Mouse (Mus musculus) gastrocnemius, adult 8-10 months (tissue): ENCODE data around the gene Hmgb2. TPM values are rescaled to one million over a fixed set of nuclear protein-coding genes. Genes with fewer than 3 reads are reported as not detected.

Experiments
- DNase-seq, 2 experiments: peaks; one replicate each; pipeline ENCODE4 v3.0.0; 2022; ENCODE audit warnings: low spot score in 2 of 2
- total RNA-seq, 4 experiments: library from RNA; stranded (reverse); gene quantifications; 2 replicates each; pipeline ENCODE4 v1.2.4; 2022

The Hmgb2 gene
- total RNA-seq, 4 experiments from 2014 or later: 2.5 to 6.5 (median 4.8) TPM

- no peak for DNase-seq
Measured at GRCm38 (mm10) chr8:57552102-57553032, 40.7 kb downstream of the Hmgb2 start.

GRCm38 (mm10) chr8:57560926-57561325 is 49.2 kb downstream of the Hmgb2 start:
- DNase-seq: no peak

DNA sequence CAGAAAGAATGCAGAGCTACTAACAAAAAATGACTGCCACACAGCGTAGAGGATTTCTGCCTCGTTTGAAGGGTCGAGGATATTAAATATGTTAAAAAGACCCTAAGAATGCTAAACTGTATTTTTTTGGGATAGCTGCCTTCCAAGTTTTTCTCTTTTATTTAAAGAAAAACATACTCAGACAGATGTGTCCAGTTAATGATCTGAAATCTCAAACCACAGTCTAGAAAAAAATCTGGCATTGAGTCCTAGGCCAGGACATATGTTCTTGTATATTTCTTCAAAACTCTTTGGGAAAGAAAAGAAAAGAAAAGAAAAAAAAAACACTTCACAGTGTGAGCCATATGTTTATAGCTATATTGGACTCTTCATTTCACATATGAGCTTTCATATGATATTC is 51.0 kb downstream of the Hmgb2 start:
- DNase-seq: no peak

DNA sequence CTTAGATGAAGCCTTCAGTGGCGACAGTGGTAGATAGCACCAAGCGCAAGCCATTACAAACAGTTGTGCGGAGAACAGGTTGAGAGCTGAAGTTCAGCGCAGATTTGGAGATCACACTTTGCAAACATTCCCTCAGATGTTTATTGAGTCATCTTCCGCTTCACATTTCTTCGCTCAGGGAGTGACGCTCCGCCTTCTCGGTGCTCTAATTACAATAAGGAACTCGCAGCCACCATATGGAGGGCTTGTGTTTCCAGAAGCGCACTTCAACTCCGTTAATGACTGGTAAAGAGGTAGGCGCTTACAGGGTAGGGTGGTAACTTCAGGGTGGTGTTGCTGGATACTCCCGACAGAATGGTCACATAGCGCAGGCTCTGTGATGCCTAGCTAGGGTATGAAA is 52.0 kb downstream of the Hmgb2 start:
- no peak for DNase-seq

GRCm38 (mm10) chr8:57565039-57565438 is 53.3 kb downstream of the Hmgb2 start:
- no peak for DNase-seq

Other genes with a start within 250 kb of the Hmgb2 start
- gene Hand2, start 190.9 kb upstream of the Hmgb2 start, total RNA-seq: under 1 TPM in 2 of 4 experiments, not detected in 2; 0.11 to 0.15 TPM
- gene Scrg1, start 56.0 kb upstream of the Hmgb2 start, total RNA-seq: not detected
- 10 to 100 TPM in 3 of 4 experiments, 1 to 10 TPM in 1; 8.7 to 11.0 (median 10.6) TPM for gene Sap30, start 24.0 kb upstream of the Hmgb2 start, total RNA-seq
- 1 to 10 TPM; 1.6 to 2.2 (median 1.7) TPM for gene Galnt7, start 141.1 kb downstream of the Hmgb2 start, total RNA-seq